Mouse (Mus musculus): ENCODE data around the gene Mbd6.

DNA sequence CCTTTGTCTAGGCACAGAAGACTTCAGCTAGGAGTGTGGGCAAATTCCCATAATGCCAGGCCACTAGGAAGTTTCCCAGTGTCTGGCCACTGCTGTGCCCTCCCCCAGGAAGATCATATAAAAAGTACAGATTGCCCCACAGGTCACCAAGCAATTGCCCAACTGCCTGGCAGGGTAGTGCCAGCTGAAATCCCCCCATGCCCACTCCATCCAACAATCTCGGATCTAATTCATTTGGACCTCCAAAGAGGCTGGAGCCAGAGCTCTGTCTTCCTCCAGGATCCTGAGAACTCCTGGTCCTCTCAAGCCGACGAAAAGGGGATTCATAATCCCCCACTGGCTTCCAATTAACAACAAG, 903 bp downstream of the Mbd6 start:
- TF ChIP-seq CTCF (IDR thresholded peaks at IDR 0.05; ENCODE audit: borderline replicate concordance, insufficient read depth, low read depth, low read length) (no peak), POLR2A (IDR thresholded peaks at IDR 0.05; ENCODE audit: borderline replicate concordance, insufficient read depth, low read length) (no peak)
